Mouse (Mus musculus): ENCODE data around the gene Slmap. TPM values are rescaled to one million over a fixed set of nuclear protein-coding genes. Genes with fewer than 3 reads are reported as not detected.

Slmap gene
- polyA plus RNA-seq (2017; shearing (Covaris generic)), result 46.5 TPM

GRCm38 (mm10) chr14:26534757-26535479 is at the start of gene Slmap:
Slmap (minus strand) TSS chr14:26534931.

GRCm38 (mm10) chr14:26573556-26573955 is 38.8 kb upstream of the Slmap start, which contains the start of gene Dennd6a:
Dennd6a (plus strand) TSS chr14:26573856.

Other genes with a start within 250 kb of the Slmap start
- 19.2 TPM for gene Dennd6a, start 38.9 kb upstream of the Slmap start, polyA plus RNA-seq (2017; shearing (Covaris generic))
- 329 TPM for gene Arf4, start 103.1 kb upstream of the Slmap start, polyA plus RNA-seq (2017; shearing (Covaris generic))
- 12.8 TPM for gene Pde12, start 135.0 kb upstream of the Slmap start, polyA plus RNA-seq (2017; shearing (Covaris generic))
- gene Dnah12, start 158.3 kb upstream of the Slmap start, polyA plus RNA-seq (2017; shearing (Covaris generic)), result 0.07 TPM